34 mouse cellular contexts compared by ENCODE assay signal in genomic region chr7:128572030-128572429, GRCm38 (mm10).
"Had no signal": no experiment of that assay in that cellular context is flagged by ENCODE, and none has a peak within 500 bp of the region (broad histone marks: within the 10 kb centered on the region; RNA-seq: fewer than 3 reads in every experiment).

No protein-coding gene starts in this region.

- H3K36me3 ChIP-seq: heart, embryonic 10.5 days; heart, embryonic 12.5 days; heart, embryonic 13.5 days; heart, embryonic 15.5 days; hindbrain, embryonic 10.5 days; hindbrain, embryonic 12.5 days; hindbrain, embryonic 13.5 days; hindbrain, embryonic 15.5 days; intestine, embryonic 15.5 days; kidney, embryonic 15.5 days had no signal

- H3K9ac ChIP-seq: heart, embryonic 12.5 days; heart, embryonic 13.5 days; heart, embryonic 15.5 days; hindbrain, embryonic 12.5 days; hindbrain, embryonic 13.5 days; hindbrain, embryonic 14.5 days; hindbrain, embryonic 15.5 days; intestine, embryonic 15.5 days; kidney, embryonic 15.5 days had no signal

- H3K4me2 ChIP-seq: heart, embryonic 11.5 days; heart, embryonic 12.5 days; heart, embryonic 13.5 days; heart, embryonic 15.5 days; hindbrain, embryonic 12.5 days; hindbrain, embryonic 13.5 days; hindbrain, embryonic 14.5 days; hindbrain, embryonic 15.5 days; intestine, embryonic 15.5 days; kidney, embryonic 15.5 days had no signal

- H3K4me1 ChIP-seq: heart, embryonic 12.5 days; heart, embryonic 13.5 days; heart, embryonic 15.5 days; hindbrain, embryonic 12.5 days; intestine, embryonic 15.5 days; kidney, embryonic 15.5 days had no signal

- H3K27me3 ChIP-seq: heart, embryonic 12.5 days; heart, embryonic 13.5 days; heart, embryonic 15.5 days; hindbrain, embryonic 12.5 days; hindbrain, embryonic 13.5 days; hindbrain, embryonic 15.5 days; intestine, embryonic 15.5 days; kidney, embryonic 15.5 days had no signal

- H3K4me3 ChIP-seq: heart, embryonic 10.5 days; heart, embryonic 12.5 days; heart, embryonic 13.5 days; heart, embryonic 15.5 days; hindbrain, embryonic 10.5 days; hindbrain, embryonic 12.5 days; hindbrain, embryonic 13.5 days; hindbrain, embryonic 15.5 days; intestine, embryonic 15.5 days; kidney, embryonic 15.5 days; layer of hippocampus, adult 2 months; left cerebral cortex, adult 2 months had no signal

- ATAC-seq: hindbrain, embryonic 16.5 days; inflammation-experienced regulatory T-cells, adult 6 months; intestine, embryonic 15.5 days; intestine, embryonic 16.5 days; intestine, postnatal 0 days had no signal

- DNase-seq: heart, postnatal 10 days; heart, postnatal 14 days; heart, postnatal 36 days; heart, postnatal 4 days; kidney, adult 11 months; kidney, adult 18-20 months; kidney, adult 2 months; kidney, adult 8-10 months; kidney, adult 9 months; kidney, postnatal 10 days; kidney, postnatal 14 days; kidney, postnatal 25 days; kidney, postnatal 36 days; kidney, postnatal 4 days; layer of hippocampus, postnatal 36 days had no signal

- H3K9me3 ChIP-seq: heart, embryonic 10.5 days; heart, embryonic 12.5 days; heart, embryonic 13.5 days; heart, embryonic 15.5 days; hindbrain, embryonic 10.5 days; hindbrain, embryonic 12.5 days; hindbrain, embryonic 13.5 days; hindbrain, embryonic 15.5 days; intestine, embryonic 15.5 days; kidney, embryonic 15.5 days had no signal

- H3K27ac ChIP-seq: heart, embryonic 10.5 days; heart, embryonic 13.5 days; heart, embryonic 15.5 days; hindbrain, embryonic 10.5 days; hindbrain, embryonic 12.5 days; hindbrain, embryonic 13.5 days; hindbrain, embryonic 14.5 days; hindbrain, embryonic 15.5 days; intestine, embryonic 15.5 days; kidney, embryonic 15.5 days; kidney, postnatal 0 days; layer of hippocampus, adult 2 months; left cerebral cortex, adult 2 months had no signal
